Mouse (Mus musculus): ENCODE data around the gene Smlr1. TPM values are rescaled to one million over a fixed set of nuclear protein-coding genes. Genes with fewer than 3 reads are reported as not detected.
A peak's percentile ranks its signal among the peaks of the same experiment; 100 is the strongest.

The Smlr1 gene
- total RNA-seq (2021), result not detected

GRCm38 (mm10) chr10:25535891-25536331, at the start of gene Smlr1:
Gene Smlr1, minus strand, starts transcription at chr10:25536267.
- intact Hi-C loops (cut with DNase I), result no loop called here
- DNase-seq, result no peak

- DNase-seq, result peak; percentile 13
- intact Hi-C loops (cut with DNase I), result no loop called here
Measured at GRCm38 (mm10) chr10:25584899-25585298, 48.8 kb upstream of the Smlr1 start.

GRCm38 (mm10) chr10:25580066-25580465, 44.0 kb upstream of the Smlr1 start:
- intact Hi-C loops (cut with DNase I), result no loop called here
- no peak for DNase-seq

GRCm38 (mm10) chr10:25571319-25572240, 35.5 kb upstream of the Smlr1 start:
- intact Hi-C loops (cut with DNase I), result no loop called here

GRCm38 (mm10) chr10:25552936-25553335, 16.9 kb upstream of the Smlr1 start:
- no peak for DNase-seq
- intact Hi-C loops (cut with DNase I), result no loop called here

More at GRCm38 (mm10) chr10:25571319-25572240, 35.5 kb upstream of the Smlr1 start:
- DNase-seq, result no peak

- intact Hi-C loops (cut with DNase I), result loop anchor here (5.0 kb wide), 1 partner anchor 141 kb away; no protein-coding TSS in a partner anchor
- DNase-seq, result no peak
Measured at GRCm38 (mm10) chr10:25541097-25541496, 5.0 kb upstream of the Smlr1 start.

GRCm38 (mm10) chr10:25539771-25540168, 3.7 kb upstream of the Smlr1 start:
- peak in 1 of 2 experiments; percentile 17 for DNase-seq
- intact Hi-C loops (cut with DNase I), result loop anchor here (2.0 to 5.0 kb wide), 2 partner anchors 143 to 599 kb away; no protein-coding TSS in a partner anchor

- DNase-seq, result peak; percentile 23 to 28
- intact Hi-C loops (cut with DNase I), result loop anchor here (2.0 kb wide), 1 partner anchor 600 kb away; no protein-coding TSS in a partner anchor
Measured at GRCm38 (mm10) chr10:25539146-25539770, 3.2 kb upstream of the Smlr1 start.

- DNase-seq, result no peak
- intact Hi-C loops (cut with DNase I), result loop anchor here (2.0 kb wide), 1 partner anchor 600 kb away; no protein-coding TSS in a partner anchor
Measured at GRCm38 (mm10) chr10:25538738-25539137, 2.7 kb upstream of the Smlr1 start.

GRCm38 (mm10) chr10:25536621-25537020, 554 bp upstream of the Smlr1 start:
- DNase-seq, result no peak
- intact Hi-C loops (cut with DNase I), result no loop called here

- intact Hi-C loops (cut with DNase I), result no loop called here
- no peak for DNase-seq
Measured at GRCm38 (mm10) chr10:25534467-25534866, 1.6 kb downstream of the Smlr1 start.

- DNase-seq, result no peak
- intact Hi-C loops (cut with DNase I), result no loop called here
Measured at GRCm38 (mm10) chr10:25533513-25534246, 2.4 kb downstream of the Smlr1 start.

GRCm38 (mm10) chr10:25533105-25533504, 3.0 kb downstream of the Smlr1 start:
- intact Hi-C loops (cut with DNase I), result no loop called here
- DNase-seq, result no peak

GRCm38 (mm10) chr10:25531335-25531734, 4.7 kb downstream of the Smlr1 start:
- no peak for DNase-seq
- intact Hi-C loops (cut with DNase I), result no loop called here

- DNase-seq, result no peak
- intact Hi-C loops (cut with DNase I), result no loop called here
Measured at GRCm38 (mm10) chr10:25527126-25527525, 8.9 kb downstream of the Smlr1 start.

GRCm38 (mm10) chr10:25526622-25527021, 9.4 kb downstream of the Smlr1 start:
- intact Hi-C loops (cut with DNase I), result no loop called here
- no peak for DNase-seq

GRCm38 (mm10) chr10:25526156-25526555, 9.9 kb downstream of the Smlr1 start:
- intact Hi-C loops (cut with DNase I), result no loop called here
- DNase-seq, result no peak

GRCm38 (mm10) chr10:25523727-25524126, 12.3 kb downstream of the Smlr1 start:
- intact Hi-C loops (cut with DNase I), result no loop called here
- no peak for DNase-seq

GRCm38 (mm10) chr10:25520428-25520827, 15.6 kb downstream of the Smlr1 start:
- no peak for DNase-seq
- intact Hi-C loops (cut with DNase I), result no loop called here

GRCm38 (mm10) chr10:25519954-25520353, 16.1 kb downstream of the Smlr1 start:
- DNase-seq, result no peak
- intact Hi-C loops (cut with DNase I), result no loop called here

- intact Hi-C loops (cut with DNase I), result no loop called here
Measured at GRCm38 (mm10) chr10:25513821-25514220, 22.2 kb downstream of the Smlr1 start.

More at GRCm38 (mm10) chr10:25513821-25514220, 22.2 kb downstream of the Smlr1 start:
- DNase-seq, result peak in 1 of 2 experiments; percentile 8
